Mouse (Mus musculus): ENCODE data around the gene Mapk10. TPM values are rescaled to one million over a fixed set of nuclear protein-coding genes. Genes with fewer than 3 reads are reported as not detected.
A peak's percentile ranks its signal among the peaks of the same experiment; 100 is the strongest.

Mapk10 gene
- polyA plus RNA-seq (2015; fragmentation: Nextera tagmentation; extraction: Ambion mirVana) = 2.2 TPM in 2 replicates

DNA sequence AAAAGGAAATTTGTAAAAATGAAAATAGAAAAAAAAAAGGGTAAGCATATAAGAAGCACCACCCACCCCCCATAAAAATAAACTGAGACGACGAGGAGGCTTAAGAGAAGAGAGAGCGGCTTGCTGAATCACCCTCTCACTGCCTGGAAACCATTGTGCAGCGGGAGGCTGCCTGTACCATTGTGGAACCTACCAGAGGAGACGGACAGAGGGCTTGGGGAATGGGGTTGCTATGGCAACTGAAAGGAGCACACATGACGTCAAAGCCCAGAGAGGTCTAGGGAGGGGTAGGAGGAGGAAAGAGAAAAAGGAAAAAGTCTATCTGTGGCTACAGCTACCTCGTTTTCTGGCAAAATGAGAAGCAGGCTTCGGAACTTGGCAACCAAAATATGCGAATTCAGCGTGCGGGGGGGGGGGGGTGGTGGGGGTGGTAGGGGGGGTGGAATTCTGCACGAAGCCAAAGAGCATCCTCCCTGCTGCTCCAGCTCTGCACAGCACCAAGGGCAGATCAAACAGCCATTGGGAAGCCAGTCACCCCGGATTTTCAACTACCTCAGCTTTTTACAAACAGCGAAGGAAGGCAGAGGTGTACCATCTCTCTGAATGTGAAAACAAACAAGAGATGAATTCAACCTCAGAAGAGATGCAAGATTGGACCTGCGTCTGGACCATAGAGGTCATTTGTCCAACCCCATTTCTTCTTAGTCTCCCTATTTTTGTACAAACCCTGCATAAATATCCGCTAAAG is at the start of gene Mapk10:
Gene Mapk10, minus strand, starts transcription at position 234 of the 748 bp plus-strand sequence.
- Histone ChIP-seq H3K9me3 (ENCODE audit: control insufficient read depth, low read length) (no peaks in the 10 kb centered on the region), H3K4me1 (replicated peaks; ENCODE audit: control insufficient read depth, insufficient read depth) (no peaks in the 10 kb centered on the region), H3K27ac (replicated peaks) (no peak within 1 kb of the TSS), H3K36me3 (ENCODE audit: control insufficient read depth, insufficient read depth, low read length) (no peaks in the 10 kb centered on the region), H3K4me3 (ENCODE audit: low read depth, low read length) (peak within 1 kb of the TSS; percentile 2; the same call in 1 of the 2 replicates), H3K27me3 (ENCODE audit: control insufficient read depth, insufficient read depth, low read length) (no peaks in the 10 kb centered on the region), H3K9ac (ENCODE audit: low read length) (no peak within 1 kb of the TSS), H3K4me2 (replicated peaks; ENCODE audit: low read depth) (peak within 1 kb of the TSS; percentile 36)
- DNase-seq (ENCODE audit: low spot score) (peak; percentile 36), ATAC-seq (ENCODE audit: low FRiP score, low TSS enrichment) (peak; percentile 78)
- 9% methylated on average over 14 of the region's 16 CpGs for WGBS
- TF ChIP-seq CTCF (IDR thresholded peaks at IDR 0.05; ENCODE audit: low read depth) (no peak), EP300 (optimal IDR thresholded peaks at IDR 0.05) (no peak)

GRCm38 (mm10) chr5:103256144-103256543 is 45.0 kb upstream of the Mapk10 start:
- Histone ChIP-seq H3K36me3 (ENCODE audit: control insufficient read depth, insufficient read depth, low read length) (no peaks in the 10 kb centered on the region), H3K9me3 (ENCODE audit: control insufficient read depth, low read length) (no peaks in the 10 kb centered on the region), H3K9ac (ENCODE audit: low read length) (no peak overlapping the region), H3K4me3 (ENCODE audit: low read depth, low read length) (no peak overlapping the region), H3K4me1 (replicated peaks; ENCODE audit: control insufficient read depth, insufficient read depth) (no peaks in the 10 kb centered on the region), H3K27me3 (ENCODE audit: control insufficient read depth, insufficient read depth, low read length) (no peaks in the 10 kb centered on the region), H3K4me2 (replicated peaks; ENCODE audit: low read depth) (no peak overlapping the region), H3K27ac (replicated peaks) (no peak overlapping the region)
- WGBS = 88% methylated on average over 5 of the region's 5 CpGs
- ATAC-seq (ENCODE audit: low FRiP score, low TSS enrichment) (no peak), DNase-seq (ENCODE audit: low spot score) (no peak)
- TF ChIP-seq EP300 (optimal IDR thresholded peaks at IDR 0.05) = no peak
- no peak for TF ChIP-seq CTCF (IDR thresholded peaks at IDR 0.05; ENCODE audit: low read depth)

DNA sequence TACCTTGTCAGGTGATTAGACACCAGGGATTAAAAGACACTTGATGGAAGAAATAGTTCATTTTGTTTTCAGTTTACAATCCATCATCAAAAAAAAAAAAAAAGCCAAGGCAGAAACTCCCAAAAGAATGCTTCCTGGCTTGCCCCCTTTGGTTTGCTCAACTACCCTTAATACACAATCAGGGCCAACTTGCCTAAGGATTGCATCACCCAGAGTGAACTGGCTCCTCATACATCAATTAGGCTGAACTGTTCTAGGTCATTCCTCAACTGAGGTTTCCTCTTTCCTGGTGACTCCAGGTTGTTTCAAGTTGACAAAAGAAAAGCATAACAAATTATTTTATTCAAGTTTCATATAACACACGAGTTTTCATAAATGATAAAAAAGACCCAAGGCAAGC is 31.3 kb upstream of the Mapk10 start:
- DNase-seq (ENCODE audit: low spot score) = no peak
- ATAC-seq (ENCODE audit: low FRiP score, low TSS enrichment) = no peak
- no peaks in the 10 kb centered on the region for H3K36me3 ChIP-seq (ENCODE audit: control insufficient read depth, insufficient read depth, low read length)

DNA sequence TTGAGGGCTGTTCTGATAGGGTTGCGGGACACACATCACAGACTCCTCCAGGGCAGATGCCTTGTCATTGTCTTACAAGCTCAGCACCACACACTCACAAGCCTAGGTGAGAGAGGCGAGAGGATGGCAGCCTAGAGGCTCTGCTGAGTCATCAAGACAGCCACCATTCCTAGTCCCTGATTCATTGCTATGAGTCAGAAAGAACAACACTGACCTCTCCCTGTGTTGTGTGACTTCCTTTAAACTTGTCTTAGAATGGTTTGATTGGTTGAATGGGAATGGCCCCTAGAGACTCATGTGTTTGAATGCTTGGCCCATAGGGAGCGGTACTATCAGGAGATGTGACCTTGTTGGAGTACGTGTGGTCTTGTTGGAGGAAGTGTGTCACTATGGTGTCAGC is 20.7 kb upstream of the Mapk10 start:
- H3K27me3 ChIP-seq (ENCODE audit: control insufficient read depth, insufficient read depth, low read length) = no peaks in the 10 kb centered on the region
- ATAC-seq (ENCODE audit: low FRiP score, low TSS enrichment) (peak; percentile 81), DNase-seq (ENCODE audit: low spot score) (no peak)
- H3K4me1 ChIP-seq (replicated peaks; ENCODE audit: control insufficient read depth, insufficient read depth) = no peaks in the 10 kb centered on the region
- H3K4me3 ChIP-seq (ENCODE audit: low read depth, low read length) = no peak overlapping the region
- no peak overlapping the region for H3K9ac ChIP-seq (ENCODE audit: low read length)
- H3K27ac ChIP-seq (replicated peaks) = no peak overlapping the region
- no peaks in the 10 kb centered on the region for H3K9me3 ChIP-seq (ENCODE audit: control insufficient read depth, low read length)
- no peaks in the 10 kb centered on the region for H3K36me3 ChIP-seq (ENCODE audit: control insufficient read depth, insufficient read depth, low read length)
- no peak for TF ChIP-seq EP300 (optimal IDR thresholded peaks at IDR 0.05)
- no peak for TF ChIP-seq CTCF (IDR thresholded peaks at IDR 0.05; ENCODE audit: low read depth)
- no peak overlapping the region for H3K4me2 ChIP-seq (replicated peaks; ENCODE audit: low read depth)
- 74% methylated on average over 4 of the region's 4 CpGs for WGBS

More for the DNA sequence above, 31.3 kb upstream of the Mapk10 start:
- H3K4me3 ChIP-seq (ENCODE audit: low read depth, low read length) = no peak overlapping the region
- 64% methylated on average over 1 of the region's 1 CpGs for WGBS
- TF ChIP-seq CTCF (IDR thresholded peaks at IDR 0.05; ENCODE audit: low read depth) (no peak), EP300 (optimal IDR thresholded peaks at IDR 0.05) (no peak)
- no peak overlapping the region for H3K9ac ChIP-seq (ENCODE audit: low read length)
- H3K9me3 ChIP-seq (ENCODE audit: control insufficient read depth, low read length) = no peaks in the 10 kb centered on the region
- H3K27me3 ChIP-seq (ENCODE audit: control insufficient read depth, insufficient read depth, low read length) = no peaks in the 10 kb centered on the region
- no peak overlapping the region for H3K27ac ChIP-seq (replicated peaks)
- no peaks in the 10 kb centered on the region for H3K4me1 ChIP-seq (replicated peaks; ENCODE audit: control insufficient read depth, insufficient read depth)
- no peak overlapping the region for H3K4me2 ChIP-seq (replicated peaks; ENCODE audit: low read depth)

DNA sequence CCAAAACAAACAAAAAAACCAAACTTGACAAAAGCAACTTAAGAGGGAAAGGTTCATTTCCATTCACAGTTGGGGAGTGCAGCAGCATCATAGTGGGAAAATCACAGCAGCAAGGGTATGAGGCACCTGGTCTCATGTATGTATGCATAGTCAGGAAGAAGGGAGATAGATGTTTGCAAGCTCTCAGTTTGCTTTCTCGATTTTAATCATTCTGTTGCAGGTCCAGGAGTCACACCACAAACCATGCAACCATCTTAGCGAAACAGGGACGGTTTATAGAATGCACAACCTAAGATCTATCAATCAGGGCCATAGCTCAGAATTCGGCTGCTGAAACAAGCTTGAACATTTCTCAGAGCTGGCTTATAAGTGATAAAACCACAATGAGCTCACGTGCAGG is 19.2 kb upstream of the Mapk10 start:
- H3K27me3 ChIP-seq (ENCODE audit: control insufficient read depth, insufficient read depth, low read length) = no peaks in the 10 kb centered on the region
- no peak for TF ChIP-seq EP300 (optimal IDR thresholded peaks at IDR 0.05)
- TF ChIP-seq CTCF (IDR thresholded peaks at IDR 0.05; ENCODE audit: low read depth) = no peak
- H3K27ac ChIP-seq (replicated peaks) = no peak overlapping the region
- DNase-seq (ENCODE audit: low spot score) (no peak), ATAC-seq (ENCODE audit: low FRiP score, low TSS enrichment) (no peak)
- no peaks in the 10 kb centered on the region for H3K9me3 ChIP-seq (ENCODE audit: control insufficient read depth, low read length)
- no peaks in the 10 kb centered on the region for H3K36me3 ChIP-seq (ENCODE audit: control insufficient read depth, insufficient read depth, low read length)
- no peak overlapping the region for H3K4me2 ChIP-seq (replicated peaks; ENCODE audit: low read depth)
- H3K4me3 ChIP-seq (ENCODE audit: low read depth, low read length) = no peak overlapping the region
- no peaks in the 10 kb centered on the region for H3K4me1 ChIP-seq (replicated peaks; ENCODE audit: control insufficient read depth, insufficient read depth)
- no peak overlapping the region for H3K9ac ChIP-seq (ENCODE audit: low read length)
- WGBS = 81% methylated on average over 5 of the region's 5 CpGs

- TF ChIP-seq CTCF (IDR thresholded peaks at IDR 0.05; ENCODE audit: low read depth) = no peak
- no peak for TF ChIP-seq EP300 (optimal IDR thresholded peaks at IDR 0.05)
- WGBS = 78% methylated on average over 3 of the region's 3 CpGs
- Histone ChIP-seq H3K9ac (ENCODE audit: low read length) (no peak overlapping the region), H3K4me1 (replicated peaks; ENCODE audit: control insufficient read depth, insufficient read depth) (no peaks in the 10 kb centered on the region), H3K27me3 (ENCODE audit: control insufficient read depth, insufficient read depth, low read length) (no peaks in the 10 kb centered on the region), H3K4me2 (replicated peaks; ENCODE audit: low read depth) (no peak overlapping the region), H3K4me3 (ENCODE audit: low read depth, low read length) (no peak overlapping the region), H3K36me3 (ENCODE audit: control insufficient read depth, insufficient read depth, low read length) (no peaks in the 10 kb centered on the region), H3K27ac (replicated peaks) (no peak overlapping the region), H3K9me3 (ENCODE audit: control insufficient read depth, low read length) (no peaks in the 10 kb centered on the region)
- no peak for ATAC-seq (ENCODE audit: low FRiP score, low TSS enrichment)
- no peak for DNase-seq (ENCODE audit: low spot score)
Observed at GRCm38 (mm10) chr5:103229321-103229720, 18.2 kb upstream of the Mapk10 start.

All from stomach, postnatal 0 days (tissue).